Mouse (Mus musculus) C2C12 (cell line): ENCODE results near the gene Dusp19. TPM values are rescaled to one million over a fixed set of nuclear protein-coding genes. Genes with fewer than 3 reads are reported as not detected.

ENCODE experiments used
- H3K27me3 ChIP-seq: one replicate; pipeline ENCODE4 v1.6.1; 2011; ENCODE audit not compliant: control insufficient read depth, insufficient read depth, insufficient read length
- H3K36me3 ChIP-seq: one replicate; pipeline ENCODE4 v1.6.1; 2011; ENCODE audit not compliant: control insufficient read depth, insufficient read depth
- H3K4me3 ChIP-seq: one replicate; pipeline ENCODE4 v1.5.1; 2011; ENCODE audit warnings: mild to moderate bottlenecking, control low read depth; ENCODE audit not compliant: poor library complexity, insufficient read depth, severe bottlenecking
- H3K79me2 ChIP-seq: one replicate; pipeline ENCODE4 v1.6.1; 2011; ENCODE audit not compliant: control insufficient read depth, insufficient read depth
- H3K79me3 ChIP-seq: one replicate; pipeline ENCODE4 v1.6.1; 2011; ENCODE audit warnings: low read depth, control low read depth
- H3ac ChIP-seq: one replicate; pipeline ENCODE3; 2011; ENCODE audit warnings: low read depth; ENCODE audit not compliant: control insufficient read depth, insufficient read length
- CEBPB ChIP-seq: IDR thresholded peaks from one replicate; pipeline ENCODE4 v1.6.1; 2011; ENCODE audit warnings: low read depth, mild to moderate bottlenecking, control low read depth, moderate library complexity
- CTCF ChIP-seq: IDR thresholded peaks from one replicate; pipeline ENCODE4 v1.5.1; 2011; ENCODE audit not compliant: control insufficient read depth, insufficient read depth, insufficient read length
- FOSL1 ChIP-seq: IDR thresholded peaks from one replicate; pipeline ENCODE4 v1.8.0; 2011; ENCODE audit warnings: mild to moderate bottlenecking, low read length; ENCODE audit not compliant: poor library complexity, insufficient read depth, severe bottlenecking
- MAX ChIP-seq: IDR thresholded peaks from one replicate; pipeline ENCODE4 v1.6.1; 2011; ENCODE audit warnings: mild to moderate bottlenecking, control low read depth
- MYOD1 ChIP-seq: IDR thresholded peaks from one replicate; pipeline ENCODE4 v1.6.1; 2011; ENCODE audit warnings: low read depth; ENCODE audit not compliant: control insufficient read depth, insufficient read length
- MYOG ChIP-seq: IDR thresholded peaks from one replicate; pipeline ENCODE4 v1.6.1; 2011; ENCODE audit not compliant: control insufficient read depth, insufficient read length; ENCODE audit errors: extremely low read depth
- USF1 ChIP-seq: IDR thresholded peaks from one replicate; pipeline ENCODE4 v1.6.1; 2011; ENCODE audit warnings: low read depth, mild to moderate bottlenecking, control low read depth, moderate library complexity
- polyA plus RNA-seq: library from polyadenylated mRNA; unstranded; fragments of >200 nt; fragmentation: generic; extraction: Trizol; gene quantifications from one replicate; pipeline ENCODE4 v1.2.1, GENCODE M21; 2012; ENCODE audit warnings: missing spikeins

Dusp19 gene
- polyA plus RNA-seq, 1 experiment: 4.8 TPM

DNA sequence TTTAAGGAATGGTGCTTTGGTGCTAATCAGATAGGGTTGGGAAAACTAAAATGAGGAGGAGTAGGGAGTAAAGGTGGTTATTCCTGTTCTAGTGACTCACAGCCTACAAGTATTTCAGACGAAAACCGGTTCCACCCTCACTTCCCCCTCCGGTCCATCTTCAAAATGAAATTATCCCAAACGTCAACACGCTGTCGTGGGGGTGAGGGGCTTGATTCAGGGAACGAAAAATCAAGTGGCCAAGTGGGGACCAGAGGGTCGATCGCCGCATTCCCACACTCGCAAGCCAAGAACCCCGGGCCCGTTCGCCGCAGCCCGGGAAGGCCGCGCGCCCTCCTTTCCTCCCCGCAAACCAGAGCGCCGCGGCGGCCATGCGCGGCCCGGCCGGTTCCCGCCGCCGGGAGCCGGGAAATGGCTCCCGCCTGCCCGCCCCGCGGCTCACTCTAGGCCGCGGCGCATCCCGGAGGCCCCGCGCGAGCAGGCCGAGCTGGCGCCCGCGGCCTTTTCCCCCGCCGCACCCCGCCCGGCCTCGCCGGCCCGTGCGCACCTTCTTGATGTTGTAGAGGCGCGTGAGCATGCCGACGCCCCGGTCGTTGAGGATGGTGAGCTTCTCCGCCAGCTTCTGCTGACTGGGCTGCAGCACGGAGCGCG lies 36.4 kb upstream of the Dusp19 start:
- no peaks in the 10 kb centered on the region for H3K27me3 ChIP-seq
- peaks cover 44% of the 10 kb centered on the region for H3K79me3 ChIP-seq
- TF ChIP-seq MYOD1 (no peak), FOSL1 (no peak), MAX (no peak), CEBPB (no peak), MYOG (no peak), USF1 (no peak), CTCF (no peak)
- peaks cover 53% of the 10 kb centered on the region for H3K79me2 ChIP-seq
- peak overlapping the region; percentile 100 for H3ac ChIP-seq
- H3K36me3 ChIP-seq: peaks cover 4% of the 10 kb centered on the region
- H3K4me3 ChIP-seq: peak overlapping the region; percentile 79

DNA sequence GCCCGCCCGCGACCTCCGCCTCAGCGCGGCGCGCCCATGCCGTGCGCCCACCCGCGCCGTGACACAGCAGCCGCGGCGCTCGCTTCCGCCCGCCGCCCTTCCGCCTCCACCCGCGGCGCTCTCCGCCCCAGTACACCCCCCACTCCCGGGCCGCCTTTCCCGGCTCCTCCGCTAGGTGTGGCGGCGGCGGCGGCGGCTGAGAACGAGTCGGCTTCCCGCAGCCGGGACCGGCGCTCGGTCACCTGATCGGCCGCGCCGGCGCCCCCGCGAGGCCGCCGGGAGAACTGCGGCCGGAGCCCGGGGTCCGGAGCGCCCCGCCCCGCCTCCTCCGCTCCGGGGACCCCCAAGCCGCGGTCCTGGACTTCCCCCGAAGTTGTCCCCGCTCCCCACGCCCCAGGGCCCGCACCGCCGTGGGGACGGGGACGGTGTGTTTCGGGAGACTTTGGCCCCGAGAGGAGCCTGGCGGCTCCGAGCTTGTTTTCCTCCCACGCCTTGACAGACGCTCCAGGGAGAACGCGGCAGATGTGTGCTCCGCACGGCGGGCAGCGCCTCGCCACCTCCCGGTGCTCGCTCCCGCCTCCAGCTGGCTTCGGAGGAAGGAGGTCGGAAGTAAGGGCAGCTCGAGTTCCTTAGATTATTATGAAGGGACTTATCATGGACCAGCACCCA lies 35.7 kb upstream of the Dusp19 start, which contains the start of gene Nckap1:
Gene Nckap1, minus strand, starts transcription at position 338 of the 669 bp plus-strand sequence.
- peaks cover 4% of the 10 kb centered on the region for H3K36me3 ChIP-seq
- peaks cover 37% of the 10 kb centered on the region for H3K79me3 ChIP-seq
- no peak for TF ChIP-seq FOSL1
- TF ChIP-seq MYOG: no peak
- TF ChIP-seq CTCF: peak; percentile 62
- peak within 1 kb of the TSS; percentile 100 for H3ac ChIP-seq
- H3K79me2 ChIP-seq: peaks cover 46% of the 10 kb centered on the region
- peak within 1 kb of the TSS; percentile 79 for H3K4me3 ChIP-seq
- H3K27me3 ChIP-seq: no peaks in the 10 kb centered on the region

GRCm38 (mm10) chr2:80582356-80582755 lies 34.5 kb upstream of the Dusp19 start:
- Histone ChIP-seq H3K79me2 (peaks cover 34% of the 10 kb centered on the region), H3ac (no peak overlapping the region), H3K79me3 (peaks cover 25% of the 10 kb centered on the region), H3K36me3 (peaks cover 4% of the 10 kb centered on the region), H3K4me3 (no peak overlapping the region), H3K27me3 (no peaks in the 10 kb centered on the region)
- TF ChIP-seq CEBPB (no peak), USF1 (no peak), MYOG (no peak), MYOD1 (no peak), MAX (no peak), CTCF (no peak)

GRCm38 (mm10) chr2:80594215-80594918 lies 22.5 kb upstream of the Dusp19 start:
- no peak for TF ChIP-seq CEBPB
- TF ChIP-seq CTCF: no peak
- no peak for TF ChIP-seq MAX
- no peak for TF ChIP-seq MYOD1
- no peaks in the 10 kb centered on the region for H3K27me3 ChIP-seq
- no peaks in the 10 kb centered on the region for H3K36me3 ChIP-seq
- H3K79me3 ChIP-seq: no peaks in the 10 kb centered on the region
- no peak overlapping the region for H3ac ChIP-seq
- H3K79me2 ChIP-seq: no peaks in the 10 kb centered on the region
- H3K4me3 ChIP-seq: no peak overlapping the region

DNA sequence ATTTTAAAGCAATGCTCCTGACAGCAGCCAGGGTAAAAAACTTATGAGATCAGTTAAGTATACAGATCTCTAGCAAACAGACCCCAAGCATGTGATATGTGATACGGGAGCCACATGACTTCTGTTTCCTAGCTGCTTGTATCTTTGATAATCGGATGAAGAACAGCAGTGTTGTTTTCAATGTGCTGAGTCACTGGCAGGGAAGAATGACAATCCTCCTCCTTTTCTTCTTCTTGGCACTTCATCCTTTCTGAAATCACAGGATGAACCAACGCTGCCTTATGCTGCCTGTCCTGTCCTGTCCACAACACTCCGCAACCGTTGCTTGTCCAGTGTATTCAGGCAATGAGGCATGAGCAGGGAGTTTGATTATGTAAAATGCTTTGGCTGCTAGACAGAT lies 19.9 kb upstream of the Dusp19 start:
- TF ChIP-seq MYOD1: no peak
- no peak for TF ChIP-seq CEBPB
- no peak for TF ChIP-seq MAX
- TF ChIP-seq CTCF: no peak
- no peak for TF ChIP-seq USF1
- TF ChIP-seq FOSL1: no peak
- no peak for TF ChIP-seq MYOG
- H3K4me3 ChIP-seq: no peak overlapping the region
- H3K79me3 ChIP-seq: no peaks in the 10 kb centered on the region
- no peak overlapping the region for H3ac ChIP-seq
- no peaks in the 10 kb centered on the region for H3K27me3 ChIP-seq
- H3K79me2 ChIP-seq: no peaks in the 10 kb centered on the region
- no peaks in the 10 kb centered on the region for H3K36me3 ChIP-seq

DNA sequence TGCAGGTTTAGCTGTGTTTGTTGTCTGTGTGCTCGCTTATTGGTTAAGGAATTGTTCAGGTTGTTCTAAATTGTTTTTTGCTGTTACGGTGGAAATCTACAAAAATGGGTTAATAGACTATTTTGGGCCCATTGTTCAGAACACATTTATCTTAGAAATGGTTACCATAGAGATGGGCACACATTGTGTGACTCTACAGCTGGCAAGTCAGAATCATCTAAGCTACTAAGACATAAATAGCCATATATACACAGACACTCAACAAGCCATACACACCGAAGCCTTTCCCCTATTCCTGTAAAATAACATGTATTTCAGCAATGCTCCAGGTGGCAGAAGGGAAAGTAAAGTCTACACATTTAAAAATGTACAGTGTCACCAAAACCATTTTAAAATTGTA lies 17.0 kb upstream of the Dusp19 start:
- Histone ChIP-seq H3K79me3 (no peaks in the 10 kb centered on the region), H3K4me3 (no peak overlapping the region), H3K27me3 (no peaks in the 10 kb centered on the region), H3ac (no peak overlapping the region), H3K36me3 (no peaks in the 10 kb centered on the region), H3K79me2 (no peaks in the 10 kb centered on the region)
- TF ChIP-seq CEBPB (no peak), MYOG (no peak), USF1 (no peak), FOSL1 (no peak), MYOD1 (no peak), MAX (no peak), CTCF (no peak)
